Mouse (Mus musculus) adrenal gland, postnatal 10 days (tissue): ENCODE results near the gene Gm45261. TPM values are rescaled to one million over a fixed set of nuclear protein-coding genes. Genes with fewer than 3 reads are reported as not detected.

ENCODE experiments used
- DNase-seq: peaks from one replicate; pipeline ENCODE4 v3.0.0; 2021; ENCODE audit warnings: mixed read lengths
- total RNA-seq, 2 experiments: library from RNA; stranded (reverse); gene quantifications; 2 replicates each; pipeline ENCODE4 v1.2.3; 2021

The Gm45261 gene
- total RNA-seq, 2 experiments from 2014 or later: not detected

DNA sequence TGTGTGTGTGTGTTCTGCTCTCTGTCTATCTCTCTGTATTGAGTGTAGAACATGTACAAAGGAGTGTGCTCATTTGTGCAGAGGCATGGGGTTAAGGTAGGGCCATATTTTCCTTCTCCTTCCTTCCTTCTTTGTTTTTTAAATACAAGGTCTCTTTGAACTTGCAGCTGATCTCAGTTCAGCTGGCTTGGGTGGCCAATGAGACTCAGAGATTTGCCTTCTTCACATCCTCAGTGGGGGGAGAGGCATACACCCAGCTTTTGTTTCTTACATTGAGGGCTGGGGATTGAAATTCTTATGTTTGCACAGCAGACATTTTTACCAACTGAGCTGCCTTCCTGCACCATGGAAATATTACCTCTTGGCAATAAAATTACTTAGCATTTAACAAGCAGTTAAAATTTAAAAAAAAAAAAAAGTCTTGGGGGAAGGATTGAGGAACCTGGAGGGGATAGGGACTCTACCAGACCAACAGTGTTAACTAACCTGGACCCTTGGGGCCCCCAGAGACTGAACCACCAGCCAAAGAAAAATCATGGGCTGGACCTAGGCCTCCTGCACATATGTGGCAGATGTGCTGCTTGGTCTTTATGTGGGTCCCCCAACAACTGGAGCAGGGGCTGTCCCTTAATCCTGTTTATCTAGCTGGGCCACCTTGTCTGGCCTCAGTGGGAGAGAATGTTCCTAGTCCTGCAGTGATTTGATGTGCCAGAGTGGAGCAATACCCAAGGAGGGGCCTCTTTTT is 50.8 kb downstream of the Gm45261 start:
- no peak for DNase-seq

- no peak for DNase-seq
Measured at GRCm38 (mm10) chr1:80409467-80410105, 51.7 kb downstream of the Gm45261 start.

- peak; percentile 75 for DNase-seq
Measured at GRCm38 (mm10) chr1:80408586-80408985, 52.7 kb downstream of the Gm45261 start.

DNA sequence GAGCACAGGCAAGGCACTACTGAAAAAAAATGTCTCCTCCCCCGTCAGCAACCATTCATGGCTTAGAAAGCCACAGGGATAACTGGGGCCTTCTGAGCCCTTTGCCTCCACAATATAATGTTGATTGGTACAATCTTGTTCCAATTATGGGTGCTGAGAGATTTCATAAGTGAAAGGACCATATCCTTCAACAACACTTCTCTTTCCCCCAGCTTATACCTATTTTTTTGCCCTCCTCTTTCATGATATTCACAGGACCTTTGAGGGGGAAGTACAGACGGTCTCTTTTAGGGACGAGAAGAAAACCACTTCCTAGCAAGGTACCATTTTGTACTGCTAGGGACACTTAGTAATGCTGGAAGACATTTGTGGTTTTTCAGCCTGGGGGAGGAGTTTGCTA is 57.1 kb downstream of the Gm45261 start:
- DNase-seq: no peak

DNA sequence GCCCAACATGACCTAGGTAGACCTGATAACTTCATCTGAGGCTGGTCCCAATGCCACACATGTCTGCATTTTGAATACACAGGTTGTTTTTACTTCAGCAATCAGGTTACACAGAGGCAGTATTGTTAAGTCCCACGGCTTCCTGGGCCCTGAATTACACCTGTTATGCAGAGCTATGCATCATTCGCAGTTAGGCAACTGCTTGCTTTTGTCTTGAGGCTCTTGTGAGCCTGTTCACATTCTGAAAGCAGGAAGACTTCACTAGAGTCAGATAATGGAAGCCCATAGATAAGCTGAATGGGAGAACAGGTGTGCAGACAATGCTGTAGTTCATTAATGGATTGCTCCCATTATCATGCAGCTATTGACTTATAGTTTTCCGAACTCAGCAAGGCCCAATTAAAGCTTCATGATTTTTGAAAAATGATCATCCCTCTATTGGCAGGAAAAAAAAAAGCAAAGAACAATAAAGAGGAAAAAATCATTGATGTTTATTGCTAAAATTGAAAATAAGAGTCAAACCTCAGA is 57.8 kb downstream of the Gm45261 start:
- no peak for DNase-seq

DNA sequence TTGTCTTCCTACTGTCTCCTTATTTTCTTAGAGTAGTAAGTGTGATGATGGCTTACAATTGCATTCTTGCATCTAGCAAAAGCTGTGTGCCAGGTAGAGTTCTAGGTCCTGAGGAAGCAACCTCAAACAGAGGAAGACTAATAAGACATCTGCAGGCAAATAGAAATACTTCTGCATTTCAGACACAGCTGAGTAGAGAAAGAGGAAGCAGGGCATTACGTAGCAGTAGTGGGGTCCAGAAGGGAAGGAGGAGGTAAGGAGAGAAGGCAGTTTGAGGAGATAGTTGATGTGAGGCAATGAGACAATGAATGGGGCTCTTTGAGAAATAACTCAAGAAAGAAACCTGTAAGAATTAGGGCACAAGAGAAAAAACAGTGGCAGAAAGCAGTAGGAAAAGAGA is 59.3 kb downstream of the Gm45261 start:
- DNase-seq: no peak

Other genes with a start within 250 kb of the Gm45261 start
- 1 to 10 TPM; 1.7 to 3.5 TPM for gene Fam124b, start 243.0 kb downstream of the Gm45261 start, total RNA-seq
- 100 to 1,000 TPM; 114 to 118 TPM for gene Cul3, start 121.0 kb downstream of the Gm45261 start, total RNA-seq